Mouse (Mus musculus): ENCODE results near the gene Olfr767.
"Not testable (repeated sequence)": the region's sequence is repeated elsewhere in the genome, so short reads cannot be mapped to it uniquely, and the experiment has no call there.

The Olfr767 gene

GRCm38 (mm10) chr10:129082810-129083209 is at the start of gene Olfr767:
Gene Olfr767 (minus strand): TSS chr10:129082910.
- not testable (repeated sequence) for DNase-seq (ENCODE audit: low spot score in 2 of 2)

DNA sequence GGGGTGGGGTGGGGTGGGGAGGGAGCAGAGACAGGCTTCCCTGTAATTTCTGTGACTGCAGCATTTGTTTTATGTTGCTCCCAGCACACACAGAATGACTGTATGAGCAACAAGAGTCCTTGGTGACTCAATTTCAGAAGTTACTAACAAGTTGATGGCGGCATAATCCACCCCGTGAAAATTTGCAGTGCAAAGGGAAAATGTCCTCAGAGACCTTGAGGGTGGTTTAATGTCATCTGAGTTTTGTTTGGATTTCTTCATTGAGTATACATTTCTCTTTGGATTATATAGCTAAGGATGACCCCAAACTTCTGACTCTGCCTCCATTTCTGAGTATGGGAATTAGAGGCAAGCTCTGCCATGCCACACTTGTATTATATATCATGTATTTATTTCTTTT is 35.1 kb upstream of the Olfr767 start, which contains the start of gene Olfr769:
TSS of gene Olfr769 (minus strand) at position 101 of the 400 bp plus-strand sequence.
- no peak for DNase-seq (ENCODE audit: low spot score in 2 of 2)

- DNase-seq (ENCODE audit: low spot score in 2 of 2), result no peak
Observed at GRCm38 (mm10) chr10:129115146-129115545, 32.4 kb upstream of the Olfr767 start.

- DNase-seq (ENCODE audit: low spot score in 2 of 2), result no peak
Observed at GRCm38 (mm10) chr10:129101231-129101630, 18.5 kb upstream of the Olfr767 start.

DNA sequence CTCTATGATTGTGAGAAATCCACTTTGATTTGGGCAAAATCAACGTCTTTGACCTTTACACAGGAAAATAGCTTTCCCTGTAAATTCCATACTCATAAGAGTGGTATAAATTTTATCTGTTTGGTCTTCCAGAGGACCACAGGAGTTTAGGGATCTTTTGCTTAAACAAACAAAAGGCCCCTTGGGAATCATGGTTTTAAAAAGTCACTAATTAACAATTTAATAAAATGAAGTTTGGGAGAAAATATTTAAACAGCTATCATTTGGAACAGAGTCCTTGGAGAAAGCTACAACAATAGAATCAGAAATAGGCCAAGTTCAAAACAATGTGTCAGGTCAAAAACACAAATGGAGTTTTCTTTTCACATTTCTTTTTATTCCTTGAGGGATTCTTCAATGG is 16.6 kb upstream of the Olfr767 start, which contains the start of gene Olfr768:
TSS of gene Olfr768 (minus strand) at position 101 of the 400 bp plus-strand sequence.
- DNase-seq (ENCODE audit: low spot score in 2 of 2), result no peak

DNA sequence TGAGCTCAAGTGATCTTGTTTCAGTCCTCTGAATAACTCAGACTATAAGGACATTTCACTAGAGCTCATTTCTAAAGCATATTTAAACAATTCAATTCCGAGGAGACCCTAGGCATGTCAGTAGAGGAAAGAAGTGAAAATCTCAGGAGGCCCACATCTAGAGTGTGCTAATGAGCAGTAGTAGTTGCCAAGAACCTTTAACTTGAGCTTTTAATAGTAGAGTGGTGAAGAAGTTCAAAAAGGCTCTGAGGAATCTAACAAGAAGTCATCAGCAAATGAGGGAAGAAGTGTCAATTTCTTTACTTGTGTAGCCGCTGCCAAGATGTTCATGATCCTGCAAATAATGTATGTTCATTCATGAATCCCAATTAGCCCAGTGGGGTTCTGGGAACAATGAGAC is 13.8 kb downstream of the Olfr767 start, which contains the start of gene Olfr766-ps1:
TSS of gene Olfr766-ps1 (minus strand) at position 101 of the 400 bp plus-strand sequence.
- no peak for DNase-seq (ENCODE audit: low spot score in 2 of 2)

- not testable (repeated sequence) for DNase-seq (ENCODE audit: low spot score in 2 of 2)
Observed at GRCm38 (mm10) chr10:129049898-129050297, 32.8 kb downstream of the Olfr767 start, which contains the start of gene Olfr765. Gene Olfr765 (minus strand): TSS chr10:129049998.

- no peak for DNase-seq (ENCODE audit: low spot score in 2 of 2)
Observed at GRCm38 (mm10) chr10:129039796-129040195, 42.9 kb downstream of the Olfr767 start, which contains the start of gene Olfr764-ps1. Gene Olfr764-ps1 (minus strand): TSS chr10:129039896.

- no peak for DNase-seq (ENCODE audit: low spot score in 2 of 2)
Observed at GRCm38 (mm10) chr10:129028343-129028742, 54.4 kb downstream of the Olfr767 start.

GRCm38 (mm10) chr10:129026018-129026662 is 56.6 kb downstream of the Olfr767 start:
- DNase-seq (ENCODE audit: low spot score in 2 of 2), result peak; percentile 1 to 3

All from urinary bladder, postnatal 36 days (tissue).